Mouse (Mus musculus): ENCODE measurements at regions not wholly inside any gene's neighbourhood (a gene's known extent, or its start where the extent isn't known, plus 50 kb on each side); places are given as distances from the start of the nearest gene placed in this dataset.

- Histone ChIP-seq H3K9ac (ENCODE audit: low read length) (no peak overlapping the region), H3K4me3 (ENCODE audit: low read length) (no peak overlapping the region), H3K27me3 (ENCODE audit: control insufficient read depth, insufficient read depth, low read length) (no peaks in the 10 kb centered on the region), H3K9me3 (replicated peaks; ENCODE audit: control insufficient read depth, low read length) (no peaks in the 10 kb centered on the region), H3K4me1 (ENCODE audit: control insufficient read depth, insufficient read depth, low read length) (no peaks in the 10 kb centered on the region), H3K27ac (ENCODE audit: low read length) (no peak overlapping the region), H3K36me3 (ENCODE audit: control insufficient read depth, insufficient read depth) (no peaks in the 10 kb centered on the region), H3K4me2 (ENCODE audit: low read depth, low read length) (no peak overlapping the region)
- 75% methylated on average over 9 of the region's 9 CpGs for WGBS
- no peak for ATAC-seq (replicated peaks; ENCODE audit: extremely low read depth, insufficient read depth, low FRiP score)
Observed at GRCm38 (mm10) chr5:119389384-119389783, 281.1 kb upstream of the Tbx3 start.

GRCm38 (mm10) chr5:119389857-119390256 is 280.6 kb upstream of the Tbx3 start:
- WGBS: 73% methylated on average over 7 of the region's 7 CpGs
- H3K4me2 ChIP-seq (ENCODE audit: low read depth, low read length): no peak overlapping the region
- no peaks in the 10 kb centered on the region for H3K27me3 ChIP-seq (ENCODE audit: control insufficient read depth, insufficient read depth, low read length)
- H3K4me3 ChIP-seq (ENCODE audit: low read length): no peak overlapping the region
- no peak for ATAC-seq (replicated peaks; ENCODE audit: extremely low read depth, insufficient read depth, low FRiP score)
- no peaks in the 10 kb centered on the region for H3K4me1 ChIP-seq (ENCODE audit: control insufficient read depth, insufficient read depth, low read length)
- H3K36me3 ChIP-seq (ENCODE audit: control insufficient read depth, insufficient read depth): no peaks in the 10 kb centered on the region
- H3K9me3 ChIP-seq (replicated peaks; ENCODE audit: control insufficient read depth, low read length): no peaks in the 10 kb centered on the region
- H3K27ac ChIP-seq (ENCODE audit: low read length): no peak overlapping the region
- no peak overlapping the region for H3K9ac ChIP-seq (ENCODE audit: low read length)

- Histone ChIP-seq H3K4me2 (ENCODE audit: low read depth, low read length) (no peak overlapping the region), H3K9me3 (replicated peaks; ENCODE audit: control insufficient read depth, low read length) (peaks cover 4% of the 10 kb centered on the region; the same call in 1 of the 2 replicates), H3K4me3 (ENCODE audit: low read length) (no peak overlapping the region), H3K27ac (ENCODE audit: low read length) (no peak overlapping the region), H3K36me3 (ENCODE audit: control insufficient read depth, insufficient read depth) (no peaks in the 10 kb centered on the region), H3K27me3 (ENCODE audit: control insufficient read depth, insufficient read depth, low read length) (no peaks in the 10 kb centered on the region), H3K4me1 (ENCODE audit: control insufficient read depth, insufficient read depth, low read length) (peaks cover 5% of the 10 kb centered on the region; the same call in 1 of the 2 replicates), H3K9ac (ENCODE audit: low read length) (no peak overlapping the region)
- no peak for ATAC-seq (replicated peaks; ENCODE audit: extremely low read depth, insufficient read depth, low FRiP score)
- 63% methylated on average over 5 of the region's 5 CpGs for WGBS
Observed at GRCm38 (mm10) chr5:119398475-119398874, 272.0 kb upstream of the Tbx3 start.

GRCm38 (mm10) chr5:119400223-119400935 is 270.1 kb upstream of the Tbx3 start:
- Histone ChIP-seq H3K4me1 (ENCODE audit: control insufficient read depth, insufficient read depth, low read length) (peaks cover 5% of the 10 kb centered on the region; the same call in 1 of the 2 replicates), H3K36me3 (ENCODE audit: control insufficient read depth, insufficient read depth) (no peaks in the 10 kb centered on the region), H3K4me3 (ENCODE audit: low read length) (no peak overlapping the region), H3K27ac (ENCODE audit: low read length) (peak overlapping the region; percentile 21; the same call in 1 of the 2 replicates), H3K9me3 (replicated peaks; ENCODE audit: control insufficient read depth, low read length) (0 out of 2 replicates have a peak, but pooled peaks cover 2% of the 10 kb centered on the region), H3K27me3 (ENCODE audit: control insufficient read depth, insufficient read depth, low read length) (no peaks in the 10 kb centered on the region), H3K4me2 (ENCODE audit: low read depth, low read length) (no peak overlapping the region), H3K9ac (ENCODE audit: low read length) (no peak overlapping the region)
- ATAC-seq (replicated peaks; ENCODE audit: extremely low read depth, insufficient read depth, low FRiP score): 0 out of 2 replicates have a peak, but pooled peaks have one; percentile 28
- WGBS: 19% methylated on average over 6 of the region's 6 CpGs

- H3K36me3 ChIP-seq (ENCODE audit: control insufficient read depth, insufficient read depth): no peaks in the 10 kb centered on the region
- no peak overlapping the region for H3K4me3 ChIP-seq (ENCODE audit: low read length)
- H3K9me3 ChIP-seq (replicated peaks; ENCODE audit: control insufficient read depth, low read length): no peaks in the 10 kb centered on the region
- peaks cover 5% of the 10 kb centered on the region; the same call in 1 of the 2 replicates for H3K4me1 ChIP-seq (ENCODE audit: control insufficient read depth, insufficient read depth, low read length)
- H3K4me2 ChIP-seq (ENCODE audit: low read depth, low read length): no peak overlapping the region
- H3K27me3 ChIP-seq (ENCODE audit: control insufficient read depth, insufficient read depth, low read length): no peaks in the 10 kb centered on the region
- no peak overlapping the region for H3K27ac ChIP-seq (ENCODE audit: low read length)
- H3K9ac ChIP-seq (ENCODE audit: low read length): no peak overlapping the region
- 71% methylated on average over 8 of the region's 8 CpGs for WGBS
- ATAC-seq (replicated peaks; ENCODE audit: extremely low read depth, insufficient read depth, low FRiP score): no peak
Observed at GRCm38 (mm10) chr5:119401915-119402314, 268.6 kb upstream of the Tbx3 start.

GRCm38 (mm10) chr5:119402651-119403050 is 267.8 kb upstream of the Tbx3 start:
- H3K4me3 ChIP-seq (ENCODE audit: low read length): no peak overlapping the region
- no peaks in the 10 kb centered on the region for H3K27me3 ChIP-seq (ENCODE audit: control insufficient read depth, insufficient read depth, low read length)
- WGBS: 74% methylated on average over 17 of the region's 17 CpGs
- H3K36me3 ChIP-seq (ENCODE audit: control insufficient read depth, insufficient read depth): no peaks in the 10 kb centered on the region
- ATAC-seq (replicated peaks; ENCODE audit: extremely low read depth, insufficient read depth, low FRiP score): no peak
- no peaks in the 10 kb centered on the region for H3K9me3 ChIP-seq (replicated peaks; ENCODE audit: control insufficient read depth, low read length)
- H3K4me2 ChIP-seq (ENCODE audit: low read depth, low read length): no peak overlapping the region
- H3K27ac ChIP-seq (ENCODE audit: low read length): no peak overlapping the region
- H3K9ac ChIP-seq (ENCODE audit: low read length): no peak overlapping the region
- H3K4me1 ChIP-seq (ENCODE audit: control insufficient read depth, insufficient read depth, low read length): peaks cover 5% of the 10 kb centered on the region; the same call in 1 of the 2 replicates

GRCm38 (mm10) chr5:119410966-119411365 is 259.5 kb upstream of the Tbx3 start:
- Histone ChIP-seq H3K4me3 (ENCODE audit: low read length) (no peak overlapping the region), H3K4me2 (ENCODE audit: low read depth, low read length) (no peak overlapping the region), H3K27me3 (ENCODE audit: control insufficient read depth, insufficient read depth, low read length) (peaks cover 17% of the 10 kb centered on the region), H3K9me3 (replicated peaks; ENCODE audit: control insufficient read depth, low read length) (peaks cover 4% of the 10 kb centered on the region; the same call in 1 of the 2 replicates), H3K9ac (ENCODE audit: low read length) (no peak overlapping the region), H3K4me1 (ENCODE audit: control insufficient read depth, insufficient read depth, low read length) (no peaks in the 10 kb centered on the region), H3K36me3 (ENCODE audit: control insufficient read depth, insufficient read depth) (no peaks in the 10 kb centered on the region), H3K27ac (ENCODE audit: low read length) (no peak overlapping the region)
- WGBS: 68% methylated on average over 11 of the region's 11 CpGs
- ATAC-seq (replicated peaks; ENCODE audit: extremely low read depth, insufficient read depth, low FRiP score): no peak

- peaks cover 15% of the 10 kb centered on the region; the same call in 1 of the 2 replicates for H3K27me3 ChIP-seq (ENCODE audit: control insufficient read depth, insufficient read depth, low read length)
- no peaks in the 10 kb centered on the region for H3K36me3 ChIP-seq (ENCODE audit: control insufficient read depth, insufficient read depth)
- WGBS: 81% methylated on average over 11 of the region's 11 CpGs
- ATAC-seq (replicated peaks; ENCODE audit: extremely low read depth, insufficient read depth, low FRiP score): no peak
- no peak overlapping the region for H3K4me3 ChIP-seq (ENCODE audit: low read length)
- H3K27ac ChIP-seq (ENCODE audit: low read length): no peak overlapping the region
- peaks cover 4% of the 10 kb centered on the region; the same call in 1 of the 2 replicates for H3K9me3 ChIP-seq (replicated peaks; ENCODE audit: control insufficient read depth, low read length)
- H3K4me1 ChIP-seq (ENCODE audit: control insufficient read depth, insufficient read depth, low read length): no peaks in the 10 kb centered on the region
- H3K9ac ChIP-seq (ENCODE audit: low read length): no peak overlapping the region
- no peak overlapping the region for H3K4me2 ChIP-seq (ENCODE audit: low read depth, low read length)
Observed at GRCm38 (mm10) chr5:119415835-119416234, 254.6 kb upstream of the Tbx3 start.

GRCm38 (mm10) chr5:119418486-119418885 is 252.0 kb upstream of the Tbx3 start:
- H3K9ac ChIP-seq (ENCODE audit: low read length): no peak overlapping the region
- H3K4me1 ChIP-seq (ENCODE audit: control insufficient read depth, insufficient read depth, low read length): no peaks in the 10 kb centered on the region
- no peak overlapping the region for H3K4me2 ChIP-seq (ENCODE audit: low read depth, low read length)
- H3K27ac ChIP-seq (ENCODE audit: low read length): no peak overlapping the region
- no peak overlapping the region for H3K4me3 ChIP-seq (ENCODE audit: low read length)
- H3K27me3 ChIP-seq (ENCODE audit: control insufficient read depth, insufficient read depth, low read length): peaks cover 3% of the 10 kb centered on the region
- no peak for ATAC-seq (replicated peaks; ENCODE audit: extremely low read depth, insufficient read depth, low FRiP score)
- WGBS: 56% methylated on average over 5 of the region's 5 CpGs
- no peaks in the 10 kb centered on the region for H3K36me3 ChIP-seq (ENCODE audit: control insufficient read depth, insufficient read depth)
- peaks cover 4% of the 10 kb centered on the region; the same call in 1 of the 2 replicates for H3K9me3 ChIP-seq (replicated peaks; ENCODE audit: control insufficient read depth, low read length)

Data from heart, embryonic 16.5 days (tissue).